Mouse (Mus musculus): ENCODE data around the gene Ppp2r5a.

DNA sequence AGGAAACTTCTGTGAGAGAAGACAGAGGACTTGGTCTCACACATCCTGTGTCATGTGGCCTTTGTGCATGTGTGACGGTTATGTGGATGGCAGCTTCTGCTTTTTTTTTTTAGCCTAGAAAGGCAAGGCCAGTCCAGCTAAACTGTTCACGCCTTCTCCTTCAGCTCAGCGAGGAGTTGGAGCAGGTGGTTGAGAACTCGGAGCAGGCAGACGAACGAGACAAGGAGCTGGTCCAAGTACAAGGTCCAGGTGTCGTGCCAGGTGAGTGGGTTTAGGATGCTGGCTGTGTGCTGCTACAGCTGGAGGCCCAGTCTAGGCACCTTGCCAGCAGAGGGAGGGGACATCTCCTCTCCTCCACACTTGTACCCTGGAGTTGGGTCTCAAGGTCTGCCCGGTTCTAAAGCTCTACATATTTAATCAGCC, 75.0 kb downstream of the Ppp2r5a start:
- TF ChIP-seq POLR2A (IDR thresholded peaks at IDR 0.05; ENCODE audit: borderline replicate concordance, extremely low read depth, insufficient read depth, insufficient read length, poor library complexity, severe bottlenecking) (no peak), CTCF (IDR thresholded peaks at IDR 0.05; ENCODE audit: borderline replicate concordance, extremely low read depth, insufficient read depth, insufficient read length) (no peak)

Measured in brain, embryonic 14.5 days (tissue).